Mouse (Mus musculus): Measurements from ENCODE around the gene Myh6. TPM values are rescaled to one million over a fixed set of nuclear protein-coding genes. Genes with fewer than 3 reads are reported as not detected.
A peak's percentile ranks its signal among the peaks of the same experiment; 100 is the strongest.

The Myh6 gene
- total RNA-seq, 1 experiment from 2014 or later = not detected

GRCm38 (mm10) chr14:54940176-54940530 is 26.6 kb downstream of the Myh6 start:
- no peak for ATAC-seq (ENCODE audit: extremely low read depth, insufficient number of reproducible peaks, low FRiP score, poor library complexity, severe bottlenecking)

GRCm38 (mm10) chr14:54939434-54940175 is 27.1 kb downstream of the Myh6 start:
- peak; percentile 33; the same call in 1 of the 2 replicates for ATAC-seq (ENCODE audit: extremely low read depth, insufficient number of reproducible peaks, low FRiP score, poor library complexity, severe bottlenecking)

GRCm38 (mm10) chr14:54938431-54939219 is 28.1 kb downstream of the Myh6 start:
- no peak for ATAC-seq (ENCODE audit: extremely low read depth, insufficient number of reproducible peaks, low FRiP score, poor library complexity, severe bottlenecking)

GRCm38 (mm10) chr14:54937361-54938182 is 29.2 kb downstream of the Myh6 start:
- no peak for ATAC-seq (ENCODE audit: extremely low read depth, insufficient number of reproducible peaks, low FRiP score, poor library complexity, severe bottlenecking)

GRCm38 (mm10) chr14:54936831-54937160 is 29.9 kb downstream of the Myh6 start:
- no peak for ATAC-seq (ENCODE audit: extremely low read depth, insufficient number of reproducible peaks, low FRiP score, poor library complexity, severe bottlenecking)

GRCm38 (mm10) chr14:54935904-54936830 is 30.6 kb downstream of the Myh6 start, which contains the start of gene Cmtm5:
Gene Cmtm5, plus strand, starts transcription at chr14:54936261.
- no peak for ATAC-seq (ENCODE audit: extremely low read depth, insufficient number of reproducible peaks, low FRiP score, poor library complexity, severe bottlenecking)

- ATAC-seq (ENCODE audit: extremely low read depth, insufficient number of reproducible peaks, low FRiP score, poor library complexity, severe bottlenecking) = no peak
These were observed 34.0 kb downstream of the Myh6 start, which contains the start of gene Il25 for GRCm38 (mm10) chr14:54932645-54933150. Gene Il25, plus strand, starts transcription at chr14:54932695.

GRCm38 (mm10) chr14:54930431-54930830 is 36.3 kb downstream of the Myh6 start:
- no peak for ATAC-seq (ENCODE audit: extremely low read depth, insufficient number of reproducible peaks, low FRiP score, poor library complexity, severe bottlenecking)

GRCm38 (mm10) chr14:54929801-54930200 is 36.9 kb downstream of the Myh6 start:
- no peak for ATAC-seq (ENCODE audit: extremely low read depth, insufficient number of reproducible peaks, low FRiP score, poor library complexity, severe bottlenecking)

GRCm38 (mm10) chr14:54927296-54927695 is 39.4 kb downstream of the Myh6 start:
- no peak for ATAC-seq (ENCODE audit: extremely low read depth, insufficient number of reproducible peaks, low FRiP score, poor library complexity, severe bottlenecking)

GRCm38 (mm10) chr14:54926401-54927158 is 40.1 kb downstream of the Myh6 start:
- ATAC-seq (ENCODE audit: extremely low read depth, insufficient number of reproducible peaks, low FRiP score, poor library complexity, severe bottlenecking) = no peak

- ATAC-seq (ENCODE audit: extremely low read depth, insufficient number of reproducible peaks, low FRiP score, poor library complexity, severe bottlenecking) = no peak
These were observed 41.1 kb downstream of the Myh6 start, which contains the start of gene Efs for GRCm38 (mm10) chr14:54925349-54926342. Gene Efs, minus strand, starts transcription at chr14:54926126.

- no peak for ATAC-seq (ENCODE audit: extremely low read depth, insufficient number of reproducible peaks, low FRiP score, poor library complexity, severe bottlenecking)
These were observed 41.9 kb downstream of the Myh6 start for GRCm38 (mm10) chr14:54924641-54925348.

GRCm38 (mm10) chr14:54920076-54920685 is 46.5 kb downstream of the Myh6 start:
- no peak for ATAC-seq (ENCODE audit: extremely low read depth, insufficient number of reproducible peaks, low FRiP score, poor library complexity, severe bottlenecking)

- ATAC-seq (ENCODE audit: extremely low read depth, insufficient number of reproducible peaks, low FRiP score, poor library complexity, severe bottlenecking) = no peak
These were observed 53.4 kb downstream of the Myh6 start for GRCm38 (mm10) chr14:54913343-54913742.
